Mouse (Mus musculus) B cell, adult 2 months (primary cell): ENCODE measurements around the gene Chchd4.

Source experiments
- DNase-seq, 2 experiments: peaks; one replicate each; pipeline ENCODE4 v3.0.0; 2022

Chchd4 gene

GRCm38 (mm10) chr6:91472868-91473804 is at the start of gene Chchd4, which contains the start of gene Tmem43:
Gene Chchd4 (minus strand): TSS chr6:91473546.
Gene Tmem43 (plus strand): TSS chr6:91473703.
- DNase-seq: peak; percentile 97

GRCm38 (mm10) chr6:91522816-91523215 is 49.5 kb upstream of the Chchd4 start:
- DNase-seq: no peak

GRCm38 (mm10) chr6:91518454-91519020 is 45.2 kb upstream of the Chchd4 start:
- no peak for DNase-seq

- peak; percentile 99 to 100 for DNase-seq
These were observed 42.5 kb upstream of the Chchd4 start, which contains the start of the genes Xpc and Lsm3 for GRCm38 (mm10) chr6:91515545-91516449. Gene Xpc (minus strand): TSS chr6:91515888. Gene Lsm3 (plus strand): TSS chr6:91515928.

- DNase-seq: no peak
These were observed 41.5 kb upstream of the Chchd4 start for GRCm38 (mm10) chr6:91514737-91515362.

GRCm38 (mm10) chr6:91514135-91514534 is 40.8 kb upstream of the Chchd4 start:
- no peak for DNase-seq

- no peak for DNase-seq
These were observed 36.9 kb upstream of the Chchd4 start for GRCm38 (mm10) chr6:91510211-91510610.

- peak; percentile 81 for DNase-seq
These were observed 36.0 kb upstream of the Chchd4 start for GRCm38 (mm10) chr6:91509326-91509725.

GRCm38 (mm10) chr6:91508041-91508440 is 34.7 kb upstream of the Chchd4 start:
- DNase-seq: no peak

GRCm38 (mm10) chr6:91506036-91506435 is 32.7 kb upstream of the Chchd4 start:
- no peak for DNase-seq

GRCm38 (mm10) chr6:91503302-91503701 is 30.0 kb upstream of the Chchd4 start:
- no peak for DNase-seq

GRCm38 (mm10) chr6:91494526-91494925 is 21.2 kb upstream of the Chchd4 start:
- DNase-seq: no peak

GRCm38 (mm10) chr6:91493053-91493452 is 19.7 kb upstream of the Chchd4 start:
- DNase-seq: no peak

GRCm38 (mm10) chr6:91491004-91491403 is 17.7 kb upstream of the Chchd4 start:
- DNase-seq: no peak

GRCm38 (mm10) chr6:91489872-91490271 is 16.5 kb upstream of the Chchd4 start:
- DNase-seq: no peak

GRCm38 (mm10) chr6:91488496-91489212 is 15.3 kb upstream of the Chchd4 start:
- DNase-seq: no peak

- no peak for DNase-seq
These were observed 13.5 kb upstream of the Chchd4 start for GRCm38 (mm10) chr6:91486736-91487453.

- DNase-seq: no peak
These were observed 10.0 kb upstream of the Chchd4 start for GRCm38 (mm10) chr6:91483371-91483770.

- no peak for DNase-seq
These were observed 3.2 kb upstream of the Chchd4 start for GRCm38 (mm10) chr6:91476541-91476940.

- DNase-seq: no peak
These were observed 1.3 kb upstream of the Chchd4 start for GRCm38 (mm10) chr6:91474441-91475190.
